Mouse (Mus musculus) embryonic facial prominence, embryonic 11.5 days (tissue): Measurements from ENCODE around the gene Prpf38a. TPM values are rescaled to one million over a fixed set of nuclear protein-coding genes. Genes with fewer than 3 reads are reported as not detected.

Source experiments
- ATAC-seq: fragments of 200-750 bp; cut with Nextera tagmentation; replicated peaks from 2 replicates; pipeline ENCODE4 v1.8.0; 2017; ENCODE audit warnings: low read depth; ENCODE audit not compliant: insufficient number of reproducible peaks, low FRiP score, low TSS enrichment
- DNase-seq: peaks from one replicate; pipeline ENCODE4 v3.0.0-alpha.2; 2015; ENCODE audit warnings: low spot score
- H3K27ac ChIP-seq: fragments of 300-500 bp; sonication (generic); replicated peaks from 2 replicates; pipeline ENCODE4 v1.5.1; 2014; ENCODE audit warnings: mild to moderate bottlenecking, low read depth, low read length, control low read depth
- H3K27me3 ChIP-seq: fragments of 300-500 bp; sonication (generic); 2 replicates; pipeline ENCODE4 v1.6.1; 2014; ENCODE audit warnings: mild to moderate bottlenecking, low read length, moderate library complexity, mixed read lengths; ENCODE audit not compliant: control insufficient read depth, insufficient read depth
- H3K36me3 ChIP-seq: fragments of 300-500 bp; sonication (generic); replicated peaks from 2 replicates; pipeline ENCODE4 v1.6.1; 2014; ENCODE audit warnings: low read depth, mild to moderate bottlenecking, low read length, moderate library complexity, mixed read lengths; ENCODE audit not compliant: control insufficient read depth, insufficient read depth
- H3K4me1 ChIP-seq: fragments of 300-500 bp; sonication (generic); 2 replicates; pipeline ENCODE4 v1.6.1; 2014; ENCODE audit warnings: low read length, mixed read lengths; ENCODE audit not compliant: control insufficient read depth, insufficient read depth
- H3K4me2 ChIP-seq: fragments of 300-500 bp; sonication (generic); 2 replicates; pipeline ENCODE4 v1.6.1; 2014; ENCODE audit warnings: low read depth, mild to moderate bottlenecking, control low read depth, low read length, moderate library complexity
- H3K4me3 ChIP-seq: fragments of 300-500 bp; sonication (generic); 2 replicates; pipeline ENCODE4 v1.5.1; 2014; ENCODE audit warnings: low read depth, low read length, control low read depth
- H3K9ac ChIP-seq: fragments of 300-500 bp; sonication (generic); replicated peaks from 2 replicates; pipeline ENCODE4 v1.6.1; 2014; ENCODE audit warnings: mild to moderate bottlenecking, control low read depth, low read length
- H3K9me3 ChIP-seq: fragments of 300-500 bp; sonication (generic); replicated peaks from 2 replicates; pipeline ENCODE4 v1.6.1; 2016; ENCODE audit warnings: mild to moderate bottlenecking, low read length, inconsistent platforms, mixed read lengths; ENCODE audit not compliant: control insufficient read depth
- WGBS: fragments of 180-500 bp; shearing (Covaris S2); extraction: QIAGEN DNeasy Blood & Tissue Kit; methylation state at CpG from one replicate; pipeline ENCODE4 v1.1.7; 2014; 5-methylcytosine and 5-hydroxymethylcytosine counted together
- polyA plus RNA-seq: library from polyadenylated mRNA; unstranded; fragments of >200 nt; fragmentation: Nextera tagmentation; extraction: Ambion mirVana; gene quantifications from 2 replicates; pipeline ENCODE4 v1.2.1, GENCODE M21; 2014

The Prpf38a gene
- polyA plus RNA-seq, 1 experiment from 2014 or later: 138 TPM

DNA sequence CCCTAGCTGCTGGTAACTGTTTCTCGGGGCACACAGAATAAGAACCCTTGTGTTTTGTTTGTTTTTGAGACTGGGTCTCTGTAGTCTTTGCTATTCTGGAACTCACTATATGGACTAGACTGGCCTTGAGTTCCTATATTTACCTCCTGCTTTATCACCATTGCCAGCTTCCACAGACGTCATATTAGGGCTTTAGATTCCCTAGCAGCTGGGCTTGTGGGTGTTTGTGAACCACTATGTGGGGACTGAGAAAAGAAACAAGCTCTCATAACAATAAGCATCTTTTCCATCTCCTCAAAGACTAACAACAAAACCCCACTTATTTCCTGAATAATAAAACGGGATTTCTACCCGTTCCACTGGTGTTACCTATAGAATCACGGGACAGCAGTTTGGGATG, 31.8 kb upstream of the Prpf38a start:
- Histone ChIP-seq H3K27me3 (no peaks in the 10 kb centered on the region), H3K4me3 (no peak overlapping the region), H3K27ac (no peak overlapping the region), H3K4me2 (no peak overlapping the region), H3K36me3 (no peaks in the 10 kb centered on the region), H3K4me1 (no peaks in the 10 kb centered on the region), H3K9ac (no peak overlapping the region), H3K9me3 (no peaks in the 10 kb centered on the region)
- ATAC-seq: no peak
- 88% methylated on average over 5 of the region's 5 CpGs for WGBS
- no peak for DNase-seq

DNA sequence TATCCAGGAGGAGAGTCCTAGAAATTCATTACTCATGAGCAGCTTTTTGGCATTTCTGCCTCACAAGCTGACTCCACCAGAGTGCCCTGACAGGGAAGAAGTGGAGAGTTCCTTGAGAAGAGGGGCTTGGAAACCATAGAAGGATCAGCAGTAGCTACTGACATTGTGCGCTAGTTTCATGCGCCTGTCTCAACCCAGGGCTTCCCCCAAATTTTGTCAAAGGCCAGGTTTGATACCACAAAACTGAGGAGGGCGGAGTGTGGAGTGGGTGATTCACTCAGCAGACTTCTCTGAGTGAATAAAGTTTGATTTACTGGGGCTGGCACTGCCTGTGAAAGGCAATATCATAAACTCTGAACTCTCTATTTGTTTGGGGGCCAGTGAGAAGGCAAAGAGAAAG, 29.5 kb upstream of the Prpf38a start:
- Histone ChIP-seq H3K36me3 (no peaks in the 10 kb centered on the region; the same call in 1 of the 2 replicates), H3K27me3 (no peaks in the 10 kb centered on the region), H3K27ac (no peak overlapping the region), H3K4me1 (no peaks in the 10 kb centered on the region), H3K9me3 (no peaks in the 10 kb centered on the region), H3K4me3 (no peak overlapping the region), H3K9ac (no peak overlapping the region), H3K4me2 (no peak overlapping the region)
- no peak for ATAC-seq
- DNase-seq: no peak
- 79% methylated on average over 3 of the region's 3 CpGs for WGBS

DNA sequence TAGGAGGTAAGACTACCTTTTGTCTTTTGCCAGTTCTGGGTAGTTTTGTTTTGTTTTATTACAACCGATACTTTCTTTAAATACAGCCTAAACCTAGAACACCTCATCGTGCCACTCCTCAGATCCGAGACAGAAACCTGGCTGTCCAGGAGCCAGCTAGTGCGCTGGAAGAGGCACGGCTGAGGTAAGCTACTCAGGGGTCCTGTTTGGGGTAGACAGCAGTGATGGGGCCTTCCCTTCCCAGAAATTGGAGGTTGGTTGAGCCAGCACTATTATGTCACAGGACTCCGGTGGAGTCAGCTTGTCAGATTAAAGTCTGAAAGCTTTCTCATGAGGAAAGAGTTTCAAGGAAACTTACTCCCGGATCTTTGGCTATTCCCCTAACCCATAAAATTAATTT, 22.7 kb upstream of the Prpf38a start:
- no peak overlapping the region for H3K4me2 ChIP-seq
- 94% methylated on average over 7 of the region's 7 CpGs for WGBS
- H3K27me3 ChIP-seq: no peaks in the 10 kb centered on the region
- H3K4me1 ChIP-seq: no peaks in the 10 kb centered on the region
- H3K27ac ChIP-seq: no peak overlapping the region
- ATAC-seq (no peak), DNase-seq (no peak)
- H3K4me3 ChIP-seq: no peak overlapping the region
- peaks cover 4% of the 10 kb centered on the region for H3K36me3 ChIP-seq
- no peak overlapping the region for H3K9ac ChIP-seq
- no peaks in the 10 kb centered on the region for H3K9me3 ChIP-seq

DNA sequence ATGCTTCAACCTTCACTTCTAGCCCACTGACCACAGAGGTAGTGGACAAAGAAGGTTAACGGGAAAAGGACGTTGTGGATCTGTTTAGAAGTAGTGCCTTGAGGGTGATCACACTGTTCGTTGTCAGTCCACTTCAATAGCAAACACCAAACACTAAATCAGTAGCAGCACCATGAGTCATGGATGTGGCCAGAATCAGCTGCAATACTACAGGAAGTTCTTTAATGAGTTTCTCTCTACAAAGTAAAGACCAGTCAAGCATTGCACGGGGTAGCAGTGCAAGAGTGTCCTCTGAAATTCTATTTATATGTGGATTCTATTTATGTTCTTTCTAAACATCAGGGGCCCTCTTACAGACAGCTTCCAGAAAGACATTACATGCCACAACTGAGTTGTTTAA, 19.2 kb upstream of the Prpf38a start:
- WGBS: 89% methylated on average over 4 of the region's 4 CpGs
- ATAC-seq (no peak), DNase-seq (no peak)
- no peak overlapping the region for H3K27ac ChIP-seq
- no peaks in the 10 kb centered on the region for H3K9me3 ChIP-seq
- no peak overlapping the region for H3K4me3 ChIP-seq
- H3K36me3 ChIP-seq: peaks cover 3% of the 10 kb centered on the region
- no peaks in the 10 kb centered on the region for H3K4me1 ChIP-seq
- H3K4me2 ChIP-seq: no peak overlapping the region
- no peaks in the 10 kb centered on the region for H3K27me3 ChIP-seq
- no peak overlapping the region for H3K9ac ChIP-seq

DNA sequence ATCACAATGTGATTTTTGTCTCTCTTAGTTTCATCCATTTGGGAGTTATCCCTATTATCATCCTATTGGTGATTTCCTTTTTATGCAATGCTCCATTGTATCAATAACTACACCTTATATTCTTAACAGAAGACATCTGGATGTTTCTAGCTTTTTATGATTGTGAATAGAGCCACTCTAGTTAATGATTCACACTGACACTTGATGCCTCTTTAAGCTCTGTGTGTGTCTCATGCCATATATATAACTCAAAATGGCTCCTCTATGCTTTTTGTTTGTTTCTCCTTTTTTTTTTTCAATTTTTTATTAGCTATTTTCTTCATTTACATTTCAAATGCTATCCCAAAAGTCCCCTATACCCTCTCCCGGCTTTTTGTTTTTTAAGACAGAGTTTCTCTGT, 16.6 kb upstream of the Prpf38a start:
- Histone ChIP-seq H3K27ac (no peak overlapping the region), H3K27me3 (no peaks in the 10 kb centered on the region), H3K4me1 (no peaks in the 10 kb centered on the region), H3K9me3 (no peaks in the 10 kb centered on the region), H3K4me3 (no peak overlapping the region), H3K9ac (no peak overlapping the region), H3K36me3 (no peaks in the 10 kb centered on the region), H3K4me2 (no peak overlapping the region)
- WGBS: 94% methylated on average over 1 of the region's 1 CpGs
- ATAC-seq (no peak), DNase-seq (no peak)

DNA sequence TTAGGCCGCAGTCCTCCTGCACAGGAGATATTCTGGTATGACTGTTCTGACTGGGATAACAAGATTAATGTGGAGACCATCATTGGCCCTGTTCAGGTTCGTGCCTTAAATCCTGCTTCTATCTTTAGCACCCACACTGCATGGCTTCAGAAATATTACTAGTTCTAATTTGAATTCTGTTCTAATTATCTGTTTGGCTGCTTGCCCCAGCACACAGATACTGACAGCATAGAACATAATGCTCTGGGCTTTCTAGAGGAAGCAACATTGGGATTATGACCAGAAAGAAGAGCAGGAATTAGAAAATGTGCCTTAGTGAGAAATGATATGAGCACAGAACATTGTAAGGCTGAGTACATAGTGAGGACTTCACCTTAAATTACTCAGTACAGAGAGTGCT, 14.2 kb upstream of the Prpf38a start:
- Histone ChIP-seq H3K36me3 (no peaks in the 10 kb centered on the region), H3K9ac (no peak overlapping the region), H3K27ac (no peak overlapping the region), H3K9me3 (no peaks in the 10 kb centered on the region), H3K27me3 (no peaks in the 10 kb centered on the region), H3K4me3 (no peak overlapping the region), H3K4me1 (no peaks in the 10 kb centered on the region), H3K4me2 (no peak overlapping the region)
- ATAC-seq: no peak
- 91% methylated on average over 2 of the region's 2 CpGs for WGBS
- DNase-seq: no peak

DNA sequence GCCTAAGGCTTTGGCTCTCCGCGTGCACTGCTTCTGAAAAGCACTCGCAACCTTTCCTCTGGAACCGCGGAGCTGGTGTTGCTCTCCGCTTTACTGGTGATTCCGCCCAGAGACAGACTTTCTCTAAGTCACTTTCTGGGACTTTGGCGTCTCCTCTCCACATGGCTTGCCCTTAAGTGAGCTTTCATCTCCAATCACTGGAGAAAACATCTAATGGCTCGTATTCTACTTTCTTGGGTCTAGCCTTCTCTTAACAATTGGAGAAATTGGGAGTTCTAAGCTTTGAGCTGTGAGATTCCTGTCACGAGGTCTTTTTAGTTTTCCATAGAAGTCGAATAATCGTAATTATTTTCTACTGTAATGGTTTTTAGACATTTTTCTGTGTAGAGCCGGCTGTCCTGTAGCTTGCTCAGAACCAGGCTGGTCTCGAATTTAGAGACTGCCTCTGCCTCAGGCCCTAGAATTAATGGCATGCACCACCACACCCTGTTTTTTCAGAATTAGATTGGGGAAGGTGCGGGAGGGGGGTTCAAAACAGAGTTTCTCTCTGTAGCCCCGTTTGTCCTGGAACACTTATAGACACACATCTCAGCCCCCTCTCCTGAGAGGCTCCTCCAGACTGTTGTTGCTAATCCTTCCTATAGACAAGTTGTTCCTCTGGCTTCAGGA, 741 bp upstream of the Prpf38a start:
- peak overlapping the region; percentile 46 for H3K4me2 ChIP-seq
- no peaks in the 10 kb centered on the region for H3K9me3 ChIP-seq
- DNase-seq (no peak), ATAC-seq (no peak)
- H3K27me3 ChIP-seq: no peaks in the 10 kb centered on the region
- H3K9ac ChIP-seq: peak overlapping the region; percentile 53
- H3K27ac ChIP-seq: peak overlapping the region; percentile 13; the same call in 1 of the 2 replicates
- WGBS: 1% methylated on average over 16 of the region's 16 CpGs
- H3K36me3 ChIP-seq: no peaks in the 10 kb centered on the region
- no peaks in the 10 kb centered on the region for H3K4me1 ChIP-seq
- H3K4me3 ChIP-seq: peak overlapping the region; percentile 56

DNA sequence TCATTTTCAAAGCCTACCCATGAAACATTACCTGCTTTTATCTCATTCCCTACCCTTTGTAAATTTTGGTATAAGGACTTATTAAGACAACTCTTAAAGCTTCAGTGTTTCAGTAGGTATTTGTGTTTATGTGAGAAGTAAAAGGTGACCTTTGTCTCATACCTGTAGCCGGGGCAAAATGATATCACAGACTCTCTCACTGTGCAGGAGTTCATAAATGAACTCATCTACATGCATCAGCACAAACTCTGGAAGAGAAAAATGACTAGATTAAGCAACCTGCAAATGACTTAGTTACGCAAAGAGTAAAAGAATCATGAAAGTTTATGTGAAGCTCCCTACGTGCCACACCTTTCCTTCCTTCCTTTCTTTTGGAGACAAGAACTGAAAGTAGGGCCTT, 6.5 kb downstream of the Prpf38a start:
- H3K27me3 ChIP-seq: no peaks in the 10 kb centered on the region
- H3K9me3 ChIP-seq: no peaks in the 10 kb centered on the region
- no peak for ATAC-seq
- H3K36me3 ChIP-seq: peaks cover 3% of the 10 kb centered on the region; the same call in 1 of the 2 replicates
- H3K27ac ChIP-seq: no peak overlapping the region
- DNase-seq: no peak
- no peak overlapping the region for H3K4me3 ChIP-seq
- H3K9ac ChIP-seq: no peak overlapping the region
- no peak overlapping the region for H3K4me2 ChIP-seq
- no peaks in the 10 kb centered on the region for H3K4me1 ChIP-seq
- WGBS: 95% methylated on average over 3 of the region's 3 CpGs
